Mouse (Mus musculus): ENCODE measurements at regions not wholly inside any gene's neighbourhood (a gene's known extent, or its start where the extent isn't known, plus 50 kb on each side); places are given as distances from the start of the nearest gene placed in this dataset.

DNA sequence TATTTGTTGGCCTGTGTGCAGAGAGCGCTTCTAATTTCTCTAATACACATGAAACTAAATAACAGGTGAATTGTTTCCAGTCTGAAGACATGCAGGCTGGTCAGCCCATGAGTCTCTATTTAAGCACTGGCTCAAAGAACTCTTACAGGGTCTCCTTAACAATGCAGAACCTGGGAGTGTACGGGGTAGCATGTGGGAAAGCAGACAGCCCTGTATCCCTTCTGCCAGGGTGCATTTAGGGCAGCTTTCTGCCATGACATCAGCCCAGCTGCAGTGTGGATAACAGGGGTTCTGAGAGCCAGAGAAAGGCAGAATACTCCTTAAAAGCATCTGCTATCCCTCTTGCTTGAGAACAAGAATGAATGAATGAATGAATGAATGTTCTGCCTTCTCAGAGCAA is 164.7 kb downstream of the Grb14 start:
- DNase-seq (ENCODE audit: low spot score), result no peak

DNA sequence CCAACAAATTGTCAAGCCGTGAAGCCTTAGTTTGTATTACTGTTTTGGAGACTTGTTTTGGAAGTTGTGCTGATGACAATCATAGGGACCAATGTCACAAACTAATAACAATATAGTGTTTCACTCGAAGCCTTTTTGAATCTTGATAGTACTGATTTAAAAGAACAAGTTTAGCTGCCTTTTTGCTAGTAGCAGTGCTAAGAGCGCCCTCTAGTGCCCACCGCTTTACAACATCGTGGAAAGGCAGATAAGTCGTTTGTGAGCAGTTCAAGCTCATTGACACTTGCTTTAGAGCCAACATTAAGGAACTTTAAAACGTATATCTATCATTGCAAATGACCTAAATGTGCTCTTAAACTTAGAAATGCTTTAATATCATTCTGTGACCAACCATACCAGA is 170.9 kb downstream of the Grb14 start:
- DNase-seq (ENCODE audit: low spot score), result peak; percentile 90

DNA sequence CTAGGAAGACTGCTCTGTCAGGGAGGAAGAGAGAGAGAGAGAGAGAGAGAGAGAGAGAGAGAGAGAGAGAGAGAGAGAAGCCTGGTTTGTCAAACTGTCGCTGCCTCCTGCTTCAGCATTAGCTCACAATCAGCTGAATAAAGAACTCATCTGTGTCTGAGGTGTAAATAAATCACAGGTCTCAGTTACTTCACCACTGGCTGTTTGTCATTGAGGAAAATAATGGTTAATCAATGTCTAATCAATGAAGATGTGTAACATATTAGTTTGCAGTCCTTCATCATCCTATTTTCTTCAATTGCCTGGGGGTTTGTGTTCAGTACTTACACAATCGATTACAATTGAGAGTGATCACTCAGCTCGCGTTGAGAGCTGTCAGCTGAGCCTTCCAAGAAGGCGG is 171.9 kb downstream of the Grb14 start:
- DNase-seq (ENCODE audit: low spot score), result no peak

DNA sequence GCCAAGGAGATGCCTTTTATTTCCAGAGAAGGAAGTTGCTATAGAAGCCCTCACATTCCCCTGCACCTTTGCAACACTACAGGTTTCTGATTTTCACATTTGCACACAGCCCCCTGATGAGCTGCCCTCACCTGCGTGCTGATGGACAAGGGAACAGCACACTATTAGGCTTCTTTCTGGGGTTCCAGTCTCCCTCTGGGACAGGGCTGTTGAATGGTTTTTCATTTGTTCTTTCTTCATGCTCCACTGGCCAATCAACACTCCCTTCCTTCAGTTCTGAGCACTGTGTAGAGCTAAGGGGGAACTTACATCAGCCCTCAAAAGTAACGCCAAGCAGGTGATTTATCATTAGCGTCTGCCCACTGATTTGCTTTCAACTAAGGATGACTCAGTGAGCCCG is 173.7 kb downstream of the Grb14 start:
- DNase-seq (ENCODE audit: low spot score), result no peak

DNA sequence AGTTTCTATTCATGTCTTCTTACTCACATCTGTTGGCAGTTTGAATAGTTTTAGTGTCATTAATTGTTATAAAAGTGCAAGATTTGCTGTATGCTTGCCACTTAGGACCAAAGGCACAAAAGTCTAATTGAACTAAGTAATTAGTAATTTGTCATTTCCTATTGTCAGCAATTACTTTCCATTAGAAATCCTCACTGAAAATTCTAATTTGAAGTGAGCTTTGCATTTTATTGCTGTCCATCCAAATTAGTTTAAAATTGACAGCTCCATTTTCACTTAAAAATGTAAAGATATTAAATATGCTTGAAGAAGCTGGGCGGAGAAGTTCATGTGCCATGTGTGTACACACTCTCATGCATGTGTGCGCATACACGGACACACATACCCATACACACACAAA is 174.1 kb downstream of the Grb14 start:
- no peak for DNase-seq (ENCODE audit: low spot score)

DNA sequence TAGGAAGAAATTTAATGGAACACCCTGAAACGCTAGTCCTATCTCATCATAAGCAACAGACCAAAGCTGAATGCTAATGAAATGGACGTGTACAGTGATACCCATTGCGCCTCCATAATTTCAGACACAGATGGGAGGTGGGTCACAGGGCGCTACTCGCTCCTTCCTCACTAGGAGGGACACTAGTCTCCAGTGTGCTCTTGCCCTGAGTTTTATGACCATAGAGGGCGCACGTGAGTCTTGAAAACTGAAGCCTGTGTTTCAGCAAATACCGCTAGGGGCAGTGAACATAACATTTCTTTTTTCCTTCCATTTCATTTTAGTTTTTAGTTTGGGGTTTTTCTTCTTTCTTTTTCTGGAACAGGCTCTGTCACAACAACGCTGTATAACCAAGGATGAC is 200.3 kb downstream of the Grb14 start:
- peak; percentile 8 for DNase-seq (ENCODE audit: low spot score)

DNA sequence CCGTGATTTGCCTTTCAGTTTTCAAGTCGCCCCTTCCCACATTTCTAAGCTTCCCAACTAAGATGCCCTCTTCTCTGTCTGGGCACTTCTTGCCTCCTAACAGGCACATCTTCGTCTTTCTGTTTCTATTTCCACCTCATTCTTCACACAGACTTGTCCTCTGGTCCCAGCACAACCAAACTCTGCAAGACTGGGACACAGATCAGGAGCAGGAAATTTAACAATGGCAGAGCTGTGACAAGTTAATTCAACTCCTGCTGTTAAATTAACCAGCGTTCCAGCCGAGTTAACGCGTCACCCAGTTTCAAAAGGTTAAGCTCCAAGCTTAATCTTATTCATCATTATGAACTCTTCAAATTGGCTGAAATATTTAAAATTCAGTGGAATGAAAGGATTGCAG is 200.9 kb downstream of the Grb14 start:
- DNase-seq (ENCODE audit: low spot score), result no peak

DNA sequence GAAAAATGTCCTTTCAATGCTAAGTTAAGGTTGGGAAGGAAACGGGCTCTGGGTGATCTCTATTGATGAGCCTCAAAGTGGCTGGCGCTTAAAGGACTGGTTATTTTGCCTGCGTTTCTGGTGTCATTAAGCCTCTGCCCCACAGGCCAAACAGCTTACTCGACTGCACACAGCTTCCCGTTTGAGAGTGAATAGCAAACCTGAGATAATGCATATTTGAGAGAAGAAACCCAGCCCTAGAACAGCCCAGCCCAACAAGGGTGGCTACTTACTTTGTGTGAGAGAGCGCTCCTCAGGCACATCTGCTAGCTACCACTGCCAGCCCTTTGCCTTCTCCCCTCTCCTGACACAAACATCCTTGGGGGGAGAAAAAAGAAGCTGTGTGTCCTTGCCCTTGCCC is 201.7 kb downstream of the Grb14 start:
- no peak for DNase-seq (ENCODE audit: low spot score)

DNA sequence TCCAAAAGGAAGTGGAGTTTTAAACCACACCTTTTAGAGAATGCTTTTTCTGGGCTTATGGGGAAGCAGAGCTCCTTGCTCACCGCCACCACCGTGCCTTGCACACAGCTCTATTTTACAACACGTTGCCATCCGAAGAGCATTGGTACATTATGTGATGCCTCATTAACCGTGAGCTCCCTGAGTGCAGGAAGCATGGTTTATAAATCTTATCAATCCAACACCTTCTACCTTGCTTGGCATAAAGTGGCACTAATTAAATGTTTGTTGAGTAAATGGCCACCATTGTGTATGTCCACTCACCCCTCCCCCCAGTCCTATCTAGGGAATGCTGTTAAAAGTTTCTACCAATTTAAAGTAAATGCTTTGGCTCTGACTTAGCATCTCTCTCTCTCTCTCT is 206.6 kb downstream of the Grb14 start:
- no peak for DNase-seq (ENCODE audit: low spot score)
